Mouse (Mus musculus): ENCODE data around the gene Cst7.
A peak's percentile ranks its signal among the peaks of the same experiment; 100 is the strongest.

DNA sequence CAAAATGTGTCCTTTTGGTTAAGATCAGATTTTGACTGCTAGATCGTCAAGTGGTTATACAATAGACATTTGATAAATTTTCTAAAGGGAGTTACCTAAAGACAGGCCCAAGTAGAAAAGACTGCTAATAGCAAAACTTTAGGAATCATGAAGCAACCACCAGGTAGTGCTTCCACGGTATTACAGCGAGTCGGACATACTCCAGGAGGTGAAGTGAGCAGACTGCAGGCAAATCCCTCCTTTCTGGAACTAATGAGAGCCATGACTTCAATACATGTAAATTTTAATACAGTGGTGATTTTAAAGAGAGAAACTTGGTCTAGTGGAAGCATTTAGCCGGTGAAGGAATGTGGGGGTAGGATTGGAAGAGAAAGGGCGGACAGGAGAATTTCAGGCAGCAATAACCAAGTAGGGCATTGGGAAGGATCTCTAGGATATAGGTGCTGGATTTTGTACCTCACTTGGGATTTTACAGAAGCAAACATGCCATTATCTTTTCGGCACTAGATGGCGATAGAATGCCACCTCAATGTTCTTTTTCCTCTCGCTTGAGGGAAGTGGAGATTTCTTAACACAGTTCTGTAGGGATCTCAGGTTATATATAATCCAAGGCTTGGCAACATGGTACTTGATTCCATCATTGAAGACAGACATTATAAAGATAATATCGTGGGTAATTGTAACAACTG is 38.8 kb downstream of the Cst7 start:
- TF ChIP-seq CTCF (IDR thresholded peaks at IDR 0.05; ENCODE audit: borderline replicate concordance, extremely low read depth, insufficient read depth, insufficient read length) (peak; percentile 72; the same call in 1 of the 2 replicates), POLR2A (IDR thresholded peaks at IDR 0.05; ENCODE audit: borderline replicate concordance, extremely low read depth, insufficient read depth, insufficient read length, poor library complexity, severe bottlenecking) (no peak)

All from brain, embryonic 14.5 days (tissue).